Mouse (Mus musculus) neural tube, embryonic 15.5 days (tissue): ENCODE results near the gene Uchl5. TPM values are rescaled to one million over a fixed set of nuclear protein-coding genes. Genes with fewer than 3 reads are reported as not detected.
A peak's percentile ranks its signal among the peaks of the same experiment; 100 is the strongest.

ENCODE experiments used
- ATAC-seq: fragments of 200-750 bp; cut with Nextera tagmentation; 2 replicates; pipeline ENCODE4 v1.8.0; 2017; ENCODE audit warnings: mild to moderate bottlenecking, moderate TSS enrichment, moderate library complexity; ENCODE audit not compliant: low FRiP score
- H3K27ac ChIP-seq: fragments of 300-500 bp; sonication (generic); replicated peaks from 2 replicates; pipeline ENCODE4 v1.5.1; 2015; ENCODE audit warnings: mild to moderate bottlenecking, inconsistent platforms
- H3K27me3 ChIP-seq: fragments of 300-500 bp; sonication (generic); replicated peaks from 2 replicates; pipeline ENCODE4 v1.6.1; 2015; ENCODE audit warnings: inconsistent platforms
- H3K36me3 ChIP-seq: fragments of 300-500 bp; sonication (generic); 2 replicates; pipeline ENCODE4 v1.6.1; 2015; ENCODE audit warnings: inconsistent platforms
- H3K4me1 ChIP-seq: fragments of 300-500 bp; sonication (generic); 2 replicates; pipeline ENCODE4 v1.6.1; 2015; ENCODE audit warnings: inconsistent platforms
- H3K4me2 ChIP-seq: fragments of 300-500 bp; sonication (generic); 2 replicates; pipeline ENCODE4 v1.6.1; 2015; ENCODE audit warnings: inconsistent platforms, mild to moderate bottlenecking, moderate library complexity
- H3K4me3 ChIP-seq: fragments of 300-500 bp; sonication (generic); replicated peaks from 2 replicates; pipeline ENCODE4 v1.5.1; 2015; ENCODE audit warnings: mild to moderate bottlenecking, inconsistent platforms
- H3K9ac ChIP-seq: fragments of 300-500 bp; sonication (generic); replicated peaks from 2 replicates; pipeline ENCODE4 v1.6.1; 2015; ENCODE audit warnings: mild to moderate bottlenecking, inconsistent platforms
- H3K9me3 ChIP-seq: fragments of 300-500 bp; sonication (generic); replicated peaks from 2 replicates; pipeline ENCODE4 v1.6.1; 2016; ENCODE audit warnings: inconsistent platforms
- WGBS: fragments of 180-500 bp; shearing (Covaris S2); methylation state at CpG from one replicate; pipeline ENCODE4 v1.1.7; 2015; ENCODE audit warnings: mixed read lengths; 5-methylcytosine and 5-hydroxymethylcytosine counted together
- polyA plus RNA-seq: library from polyadenylated mRNA; unstranded; fragments of >200 nt; fragmentation: Nextera tagmentation; extraction: Ambion mirVana; gene quantifications from 2 replicates; pipeline ENCODE4 v1.2.1, GENCODE M21; 2015

The Uchl5 gene
- polyA plus RNA-seq, 1 experiment from 2014 or later, result 72.5 TPM

- H3K36me3 ChIP-seq, result no peaks in the 10 kb centered on the region
- H3K4me3 ChIP-seq, result no peak overlapping the region
- 42% methylated on average over 7 of the region's 7 CpGs for WGBS
- H3K27me3 ChIP-seq, result no peaks in the 10 kb centered on the region
- ATAC-seq, result no peak; the same call in 1 of the 2 replicates
- H3K9me3 ChIP-seq, result no peaks in the 10 kb centered on the region
- no peaks in the 10 kb centered on the region for H3K4me1 ChIP-seq
- H3K4me2 ChIP-seq, result no peak overlapping the region
- no peak overlapping the region for H3K9ac ChIP-seq
- H3K27ac ChIP-seq, result no peak overlapping the region
Observed at GRCm38 (mm10) chr1:143813676-143814360, 36.7 kb downstream of the Uchl5 start.

- H3K27me3 ChIP-seq, result no peaks in the 10 kb centered on the region
- H3K9me3 ChIP-seq, result no peaks in the 10 kb centered on the region
- 44% methylated on average over 2 of the region's 2 CpGs for WGBS
- no peak for ATAC-seq
- H3K4me3 ChIP-seq, result no peak overlapping the region
- H3K4me1 ChIP-seq, result no peaks in the 10 kb centered on the region
- no peaks in the 10 kb centered on the region for H3K36me3 ChIP-seq
- no peak overlapping the region for H3K27ac ChIP-seq
- no peak overlapping the region for H3K4me2 ChIP-seq
- H3K9ac ChIP-seq, result no peak overlapping the region
Observed at GRCm38 (mm10) chr1:143820096-143820877, 43.2 kb downstream of the Uchl5 start.

- no peaks in the 10 kb centered on the region for H3K36me3 ChIP-seq
- H3K27ac ChIP-seq, result no peak overlapping the region
- H3K9me3 ChIP-seq, result no peaks in the 10 kb centered on the region
- 85% methylated on average over 3 of the region's 3 CpGs for WGBS
- no peak overlapping the region for H3K4me3 ChIP-seq
- no peaks in the 10 kb centered on the region for H3K4me1 ChIP-seq
- ATAC-seq, result no peak
- H3K4me2 ChIP-seq, result no peak overlapping the region
- no peaks in the 10 kb centered on the region for H3K27me3 ChIP-seq
- H3K9ac ChIP-seq, result no peak overlapping the region
Observed at GRCm38 (mm10) chr1:143822677-143823076, 45.6 kb downstream of the Uchl5 start.

GRCm38 (mm10) chr1:143830713-143831112, 53.6 kb downstream of the Uchl5 start:
- ATAC-seq, result no peak
- Histone ChIP-seq H3K9ac (no peak overlapping the region), H3K4me2 (no peak overlapping the region), H3K36me3 (no peaks in the 10 kb centered on the region), H3K4me1 (no peaks in the 10 kb centered on the region), H3K27ac (no peak overlapping the region), H3K27me3 (no peaks in the 10 kb centered on the region), H3K9me3 (no peaks in the 10 kb centered on the region), H3K4me3 (no peak overlapping the region)
- 71% methylated on average over 3 of the region's 3 CpGs for WGBS

- Histone ChIP-seq H3K27me3 (no peaks in the 10 kb centered on the region), H3K9ac (no peak overlapping the region), H3K4me1 (0 out of 2 replicates have a peak, but pooled peaks cover 6% of the 10 kb centered on the region), H3K9me3 (no peaks in the 10 kb centered on the region), H3K4me2 (no peak overlapping the region), H3K36me3 (no peaks in the 10 kb centered on the region), H3K27ac (no peak overlapping the region), H3K4me3 (no peak overlapping the region)
- 30% methylated on average over 7 of the region's 7 CpGs for WGBS
- peak; percentile 68; the same call in 1 of the 2 replicates for ATAC-seq
Observed at GRCm38 (mm10) chr1:143836363-143837182, 59.5 kb downstream of the Uchl5 start.

- Histone ChIP-seq H3K27me3 (no peaks in the 10 kb centered on the region), H3K9ac (no peak overlapping the region), H3K36me3 (no peaks in the 10 kb centered on the region), H3K4me2 (no peak overlapping the region), H3K9me3 (no peaks in the 10 kb centered on the region), H3K4me1 (0 out of 2 replicates have a peak, but pooled peaks cover 6% of the 10 kb centered on the region), H3K4me3 (no peak overlapping the region), H3K27ac (no peak overlapping the region)
- 94% methylated on average over 4 of the region's 4 CpGs for WGBS
- no peak for ATAC-seq
Observed at GRCm38 (mm10) chr1:143837681-143838080, 60.6 kb downstream of the Uchl5 start.

GRCm38 (mm10) chr1:143838896-143839410, 61.9 kb downstream of the Uchl5 start:
- no peak overlapping the region for H3K9ac ChIP-seq
- ATAC-seq, result no peak
- H3K4me1 ChIP-seq, result 0 out of 2 replicates have a peak, but pooled peaks cover 6% of the 10 kb centered on the region
- H3K9me3 ChIP-seq, result no peaks in the 10 kb centered on the region
- no peak overlapping the region for H3K27ac ChIP-seq
- no peaks in the 10 kb centered on the region for H3K36me3 ChIP-seq
- 57% methylated on average over 2 of the region's 2 CpGs for WGBS
- no peaks in the 10 kb centered on the region for H3K27me3 ChIP-seq
- H3K4me3 ChIP-seq, result no peak overlapping the region
- H3K4me2 ChIP-seq, result no peak overlapping the region

- Histone ChIP-seq H3K36me3 (no peaks in the 10 kb centered on the region), H3K27ac (no peak overlapping the region), H3K4me1 (no peaks in the 10 kb centered on the region), H3K4me3 (no peak overlapping the region), H3K27me3 (no peaks in the 10 kb centered on the region), H3K9me3 (no peaks in the 10 kb centered on the region), H3K4me2 (no peak overlapping the region), H3K9ac (no peak overlapping the region)
- 75% methylated on average over 4 of the region's 4 CpGs for WGBS
- no peak for ATAC-seq
Observed at GRCm38 (mm10) chr1:143852329-143852728, 75.3 kb downstream of the Uchl5 start.

- no peaks in the 10 kb centered on the region for H3K36me3 ChIP-seq
- no peak overlapping the region for H3K9ac ChIP-seq
- no peak overlapping the region for H3K4me3 ChIP-seq
- no peaks in the 10 kb centered on the region for H3K4me1 ChIP-seq
- 73% methylated on average over 2 of the region's 2 CpGs for WGBS
- peak overlapping the region; percentile 56 for H3K27ac ChIP-seq
- no peaks in the 10 kb centered on the region for H3K27me3 ChIP-seq
- no peaks in the 10 kb centered on the region for H3K9me3 ChIP-seq
- no peak overlapping the region for H3K4me2 ChIP-seq
- ATAC-seq, result no peak
Observed at GRCm38 (mm10) chr1:143852779-143853358, 75.8 kb downstream of the Uchl5 start.

- H3K9ac ChIP-seq, result no peak overlapping the region
- H3K9me3 ChIP-seq, result no peaks in the 10 kb centered on the region
- H3K27me3 ChIP-seq, result no peaks in the 10 kb centered on the region
- H3K4me1 ChIP-seq, result no peaks in the 10 kb centered on the region
- H3K36me3 ChIP-seq, result no peaks in the 10 kb centered on the region
- H3K4me3 ChIP-seq, result no peak overlapping the region
- WGBS, result 63% methylated on average over 8 of the region's 8 CpGs
- no peak overlapping the region for H3K4me2 ChIP-seq
- no peak for ATAC-seq
- no peak overlapping the region for H3K27ac ChIP-seq
Observed at GRCm38 (mm10) chr1:143853691-143854115, 76.6 kb downstream of the Uchl5 start.

- no peak for ATAC-seq
Observed at GRCm38 (mm10) chr1:143855706-143856105, 78.6 kb downstream of the Uchl5 start.

More at GRCm38 (mm10) chr1:143855706-143856105, 78.6 kb downstream of the Uchl5 start:
- Histone ChIP-seq H3K9ac (no peak overlapping the region), H3K4me1 (no peaks in the 10 kb centered on the region), H3K36me3 (no peaks in the 10 kb centered on the region), H3K4me2 (no peak overlapping the region), H3K27me3 (no peaks in the 10 kb centered on the region), H3K27ac (no peak overlapping the region), H3K9me3 (no peaks in the 10 kb centered on the region), H3K4me3 (no peak overlapping the region)
- WGBS, result 83% methylated on average over 5 of the region's 5 CpGs
